21 mouse cellular contexts compared by ENCODE assay signal in genomic region chr17:83093862-83094261, GRCm38 (mm10).
A peak's percentile ranks its signal among the peaks of the same experiment; 100 is the strongest.
DNase-seq lines count a peak whose midpoint lies in the region; ATAC-seq and TF ChIP-seq lines count a peak whose summit lies in the region.
"Had no signal": no experiment of that assay in that cellular context is flagged by ENCODE, and none has a peak within 500 bp of the region (broad histone marks: within the 10 kb centered on the region; RNA-seq: fewer than 3 reads in every experiment).

No protein-coding gene starts in this region.

- no peaks in the 10 kb centered on the region for H3K9me3 ChIP-seq in intestine, embryonic 15.5 days
- H3K9me3 ChIP-seq in intestine, postnatal 0 days (ENCODE audit: control insufficient read depth) = no peaks in the 10 kb centered on the region
- no peaks in the 10 kb centered on the region for H3K9me3 ChIP-seq in liver, postnatal 0 days (ENCODE audit: low read length)
- no peaks in the 10 kb centered on the region for H3K9me3 ChIP-seq in intestine, embryonic 16.5 days (ENCODE audit: control insufficient read depth, low read length)

- H3K27me3 ChIP-seq in intestine, embryonic 15.5 days (replicated peaks) = no peaks in the 10 kb centered on the region
- H3K27me3 ChIP-seq in intestine, postnatal 0 days (replicated peaks; ENCODE audit: control insufficient read depth, insufficient read depth, low read length) = no peaks in the 10 kb centered on the region
- no peaks in the 10 kb centered on the region for H3K27me3 ChIP-seq in liver, adult 2 months (ENCODE audit: control insufficient read depth, insufficient read depth, low read length)
- H3K27me3 ChIP-seq in liver, postnatal 0 days (ENCODE audit: insufficient read depth, low read length) = no peaks in the 10 kb centered on the region
- H3K27me3 ChIP-seq in intestine, embryonic 16.5 days (replicated peaks; ENCODE audit: control insufficient read depth, insufficient read depth, low read length) = no peaks in the 10 kb centered on the region
- H3K27me3 ChIP-seq: CH12.LX, Patski had no signal

- TF ChIP-seq EP300 in liver, postnatal 0 days (IDR thresholded peaks at IDR 0.05; ENCODE audit: low read depth) = no peak

- no peak overlapping the region for H3K4me3 ChIP-seq in intestine, embryonic 15.5 days (replicated peaks)
- no peak overlapping the region for H3K4me3 ChIP-seq in intestine, postnatal 0 days (ENCODE audit: low read depth, low read length)
- no peak overlapping the region for H3K4me3 ChIP-seq in liver, adult 2 months (ENCODE audit: insufficient read depth, low read depth, low read length)
- H3K4me3 ChIP-seq in liver, postnatal 0 days (ENCODE audit: low read depth, low read length) = no peak overlapping the region
- no peak overlapping the region for H3K4me3 ChIP-seq in intestine, embryonic 16.5 days (ENCODE audit: low read length)

- no peak overlapping the region for H3K27ac ChIP-seq in intestine, embryonic 15.5 days
- H3K27ac ChIP-seq in intestine, postnatal 0 days (ENCODE audit: low read depth, low read length) = no peak overlapping the region
- H3K27ac ChIP-seq in liver, adult 2 months (replicated peaks; ENCODE audit: insufficient read depth, low read depth, low read length) = no peak overlapping the region
- H3K27ac ChIP-seq in liver, postnatal 0 days (ENCODE audit: low read depth) = no peak overlapping the region
- H3K27ac ChIP-seq in intestine, embryonic 16.5 days (ENCODE audit: low read length) = no peak overlapping the region

- ATAC-seq in intestine, embryonic 15.5 days = peak; percentile 57; the same call in 1 of the 2 replicates
- no peak for ATAC-seq in intestine, postnatal 0 days
- ATAC-seq in liver, postnatal 0 days = no peak
- peak; percentile 68 for ATAC-seq in intestine, embryonic 16.5 days
- ATAC-seq: activated CD4-positive, CD25-positive, alpha-beta regulatory T cell, adult 4 months; CD4-positive, CD25-positive, alpha-beta regulatory T cell, adult 4 months; Patski had no signal

- TF ChIP-seq POLR2A in liver, adult 2 months (IDR thresholded peaks at IDR 0.05; ENCODE audit: extremely low read depth, insufficient read depth, low read length) = no peak

- intact Hi-C loops in heart, postnatal 10 days (cut with DNase I) = no loop called here

- H3K9ac ChIP-seq in intestine, embryonic 15.5 days = no peak overlapping the region
- no peak overlapping the region for H3K9ac ChIP-seq in intestine, postnatal 0 days (ENCODE audit: low read depth, low read length)
- H3K9ac ChIP-seq in liver, adult 2 months (ENCODE audit: low read depth, low read length) = no peak overlapping the region
- H3K9ac ChIP-seq in liver, postnatal 0 days (replicated peaks) = no peak overlapping the region
- no peak overlapping the region for H3K9ac ChIP-seq in intestine, embryonic 16.5 days (ENCODE audit: low read depth, low read length)

- H3K79me2 ChIP-seq in liver, adult 2 months (ENCODE audit: control insufficient read depth, insufficient read depth, low read length) = no peaks in the 10 kb centered on the region

- no peaks in the 10 kb centered on the region for H3K36me3 ChIP-seq in intestine, embryonic 15.5 days
- no peaks in the 10 kb centered on the region for H3K36me3 ChIP-seq in intestine, postnatal 0 days (ENCODE audit: control insufficient read depth, insufficient read depth)
- no peaks in the 10 kb centered on the region for H3K36me3 ChIP-seq in liver, adult 2 months (ENCODE audit: control insufficient read depth, insufficient read depth, low read length)
- no peaks in the 10 kb centered on the region for H3K36me3 ChIP-seq in liver, postnatal 0 days (replicated peaks; ENCODE audit: insufficient read depth, low read length)
- no peaks in the 10 kb centered on the region for H3K36me3 ChIP-seq in intestine, embryonic 16.5 days (ENCODE audit: control insufficient read depth, insufficient read depth, low read length)
- H3K36me3 ChIP-seq: G1E had no signal

- H3K4me2 ChIP-seq in intestine, embryonic 15.5 days (replicated peaks) = no peak overlapping the region
- no peak overlapping the region for H3K4me2 ChIP-seq in intestine, postnatal 0 days (replicated peaks; ENCODE audit: low read depth)
- H3K4me2 ChIP-seq in liver, postnatal 0 days (ENCODE audit: low read depth, low read length) = no peak overlapping the region
- H3K4me2 ChIP-seq in intestine, embryonic 16.5 days (ENCODE audit: low read depth, low read length) = no peak overlapping the region

- WGBS in intestine, embryonic 15.5 days = 69% methylated on average over 5 of the region's 5 CpGs
- WGBS in intestine, postnatal 0 days = 43% methylated on average over 5 of the region's 5 CpGs
- 63% methylated on average over 5 of the region's 5 CpGs for WGBS in liver, adult 2 months
- WGBS in liver, postnatal 0 days (ENCODE audit: insufficient replicate concordance) = 59% methylated on average over 5 of the region's 5 CpGs
- 66% methylated on average over 5 of the region's 5 CpGs for WGBS in intestine, embryonic 16.5 days

- DNase-seq in liver, adult 2 months (ENCODE audit: extremely low read depth, low read depth, low spot score) = peak; percentile 17
- no peak for DNase-seq in liver, postnatal 0 days
- no peak for DNase-seq in heart, postnatal 10 days
- DNase-seq: adrenal gland, adult 2 months; adrenal gland, adult 8-10 months; adrenal gland, postnatal 10 days; adrenal gland, postnatal 14 days; adrenal gland, postnatal 25 days; adrenal gland, postnatal 36 days; B cell, adult 2 months; cerebellum, adult 11 months; cerebellum, adult 11-12 months; cerebellum, adult 18-20 months had no signal

- H3K4me1 ChIP-seq in intestine, embryonic 15.5 days (replicated peaks) = no peaks in the 10 kb centered on the region
- no peaks in the 10 kb centered on the region for H3K4me1 ChIP-seq in intestine, postnatal 0 days (replicated peaks; ENCODE audit: control insufficient read depth, insufficient read depth, low read length)
- peaks cover 6% of the 10 kb centered on the region for H3K4me1 ChIP-seq in liver, adult 2 months (ENCODE audit: control insufficient read depth, insufficient read depth, low read length)
- H3K4me1 ChIP-seq in liver, postnatal 0 days (ENCODE audit: insufficient read depth) = no peaks in the 10 kb centered on the region; the same call in 1 of the 2 replicates
- peaks cover 10% of the 10 kb centered on the region; the same call in 1 of the 2 replicates for H3K4me1 ChIP-seq in intestine, embryonic 16.5 days (ENCODE audit: control insufficient read depth, insufficient read depth, low read length)

- no peak for TF ChIP-seq CTCF in intestine, postnatal 0 days (IDR thresholded peaks at IDR 0.05; ENCODE audit: low read depth)
- TF ChIP-seq CTCF in liver, adult 2 months (IDR thresholded peaks at IDR 0.05; ENCODE audit: low read depth, low read length) = no peak
- no peak for TF ChIP-seq CTCF in liver, postnatal 0 days (IDR thresholded peaks at IDR 0.05; ENCODE audit: low read depth)

Comparison
In these comparisons a context has a peak if more than half of its experiments do, and no peak if none do; other contexts are left out.
1. ATAC-seq: peak in intestine, embryonic 15.5 days (single experiment) and intestine, embryonic 16.5 days (single experiment); none in intestine, postnatal 0 days (single experiment) and liver, postnatal 0 days (single experiment).